Mouse (Mus musculus) 3T3-L1 (cell line): Measurements from ENCODE around the gene Ubqln1.

ENCODE experiments used
- DNase-seq: peaks from one replicate; pipeline ENCODE4 v3.0.0-alpha.2; 2015; ENCODE audit warnings: low read depth, low spot score

The Ubqln1 gene

GRCm38 (mm10) chr13:58201343-58201742, 14.1 kb downstream of the Ubqln1 start:
- no peak for DNase-seq

- no peak for DNase-seq
Measured at GRCm38 (mm10) chr13:58197981-58198640, 17.3 kb downstream of the Ubqln1 start.

- DNase-seq: no peak
Measured at GRCm38 (mm10) chr13:58197211-58197610, 18.2 kb downstream of the Ubqln1 start.

GRCm38 (mm10) chr13:58194908-58195307, 20.5 kb downstream of the Ubqln1 start:
- DNase-seq: no peak

- no peak for DNase-seq
Measured at GRCm38 (mm10) chr13:58193221-58193620, 22.2 kb downstream of the Ubqln1 start.

GRCm38 (mm10) chr13:58192146-58192545, 23.3 kb downstream of the Ubqln1 start:
- no peak for DNase-seq

- DNase-seq: no peak
Measured at GRCm38 (mm10) chr13:58191516-58191915, 23.9 kb downstream of the Ubqln1 start.

GRCm38 (mm10) chr13:58189473-58189872, 26.0 kb downstream of the Ubqln1 start:
- no peak for DNase-seq

- DNase-seq: peak; percentile 87
Measured at GRCm38 (mm10) chr13:58188412-58188811, 27.0 kb downstream of the Ubqln1 start.

- DNase-seq: no peak
Measured at GRCm38 (mm10) chr13:58187751-58188150, 27.7 kb downstream of the Ubqln1 start.

- DNase-seq: no peak
Measured at GRCm38 (mm10) chr13:58186281-58186680, 29.2 kb downstream of the Ubqln1 start.

GRCm38 (mm10) chr13:58184111-58184510, 31.3 kb downstream of the Ubqln1 start:
- DNase-seq: no peak

GRCm38 (mm10) chr13:58181607-58182551, 33.6 kb downstream of the Ubqln1 start:
- DNase-seq: no peak

- no peak for DNase-seq
Measured at GRCm38 (mm10) chr13:58177511-58178208, 37.8 kb downstream of the Ubqln1 start.

- DNase-seq: no peak
Measured at GRCm38 (mm10) chr13:58176105-58176504, 39.3 kb downstream of the Ubqln1 start.

GRCm38 (mm10) chr13:58168119-58168518, 47.3 kb downstream of the Ubqln1 start:
- no peak for DNase-seq

GRCm38 (mm10) chr13:58163343-58163742, 52.1 kb downstream of the Ubqln1 start:
- no peak for DNase-seq

GRCm38 (mm10) chr13:58160761-58161160, 54.7 kb downstream of the Ubqln1 start:
- DNase-seq: no peak

GRCm38 (mm10) chr13:58158099-58158912, 57.1 kb downstream of the Ubqln1 start:
- DNase-seq: peak; percentile 98

GRCm38 (mm10) chr13:58157447-58158098, 57.9 kb downstream of the Ubqln1 start, which contains the start of gene Idnk:
TSS of gene Idnk (plus strand) at chr13:58157649.
- DNase-seq: peak; percentile 83

GRCm38 (mm10) chr13:58157036-58157435, 58.4 kb downstream of the Ubqln1 start:
- DNase-seq: no peak
